Mouse (Mus musculus) spleen, adult 18-20 months (tissue): ENCODE measurements around the gene Smg8.
A peak's percentile ranks its signal among the peaks of the same experiment; 100 is the strongest.
"Not testable (repeated sequence)": the region's sequence is repeated elsewhere in the genome, so short reads cannot be mapped to it uniquely, and the experiment has no call there.

Experiments
- DNase-seq, 2 experiments: peaks; one replicate each; pipeline ENCODE4 v3.0.0; 2022; ENCODE audit warnings: mixed read lengths in 2 of 2

Smg8 gene

GRCm38 (mm10) chr11:87086290-87086984 lies at the start of gene Smg8:
Gene Smg8 (minus strand): TSS chr11:87086774.
- DNase-seq: peak; percentile 57 to 74

- DNase-seq: no peak
These were observed 49.7 kb upstream of the Smg8 start for GRCm38 (mm10) chr11:87136233-87136632.

GRCm38 (mm10) chr11:87126824-87127816 lies 40.5 kb upstream of the Smg8 start, which contains the start of gene Trim37:
Gene Trim37 (plus strand): TSS chr11:87127077.
- DNase-seq: peak; percentile 77 to 80

GRCm38 (mm10) chr11:87126281-87126823 lies 39.8 kb upstream of the Smg8 start:
- DNase-seq: no peak

GRCm38 (mm10) chr11:87125562-87125961 lies 39.0 kb upstream of the Smg8 start:
- DNase-seq: no peak

GRCm38 (mm10) chr11:87121864-87122263 lies 35.3 kb upstream of the Smg8 start:
- no peak for DNase-seq

- no peak for DNase-seq
These were observed 23.8 kb upstream of the Smg8 start for GRCm38 (mm10) chr11:87110172-87110909.

- peak; percentile 10 to 24 for DNase-seq
These were observed 23.1 kb upstream of the Smg8 start for GRCm38 (mm10) chr11:87109519-87110171.

- peak; percentile 89 to 93 for DNase-seq
These were observed 22.4 kb upstream of the Smg8 start, which contains the start of gene Ska2 for GRCm38 (mm10) chr11:87108755-87109518. Gene Ska2 (plus strand): TSS chr11:87109234.

- no peak for DNase-seq
These were observed 21.8 kb upstream of the Smg8 start, which contains the start of gene Prr11 for GRCm38 (mm10) chr11:87108409-87108754. Gene Prr11 (minus strand): TSS chr11:87108708.

GRCm38 (mm10) chr11:87087142-87087541 lies 568 bp upstream of the Smg8 start:
- DNase-seq: no peak

GRCm38 (mm10) chr11:87085461-87085860 lies 1.1 kb downstream of the Smg8 start:
- DNase-seq: no peak

- no peak for DNase-seq
These were observed 2.9 kb downstream of the Smg8 start for GRCm38 (mm10) chr11:87083712-87084111.

- peak; percentile 63 to 76 for DNase-seq
These were observed 12.6 kb downstream of the Smg8 start, which contains the start of gene Gdpd1 for GRCm38 (mm10) chr11:87073866-87074440. Gene Gdpd1 (minus strand): TSS chr11:87074062.

- DNase-seq: peak; percentile 7 to 19
These were observed 13.2 kb downstream of the Smg8 start for GRCm38 (mm10) chr11:87073343-87073865.

GRCm38 (mm10) chr11:87062087-87062486 lies 24.5 kb downstream of the Smg8 start:
- DNase-seq: no peak

GRCm38 (mm10) chr11:87060410-87060809 lies 26.2 kb downstream of the Smg8 start:
- DNase-seq: no peak

- no peak for DNase-seq
These were observed 30.3 kb downstream of the Smg8 start for GRCm38 (mm10) chr11:87056286-87056685.

- DNase-seq: not testable (repeated sequence)
These were observed 37.7 kb downstream of the Smg8 start for GRCm38 (mm10) chr11:87048900-87049299.

- no peak for DNase-seq
These were observed 39.6 kb downstream of the Smg8 start for GRCm38 (mm10) chr11:87046968-87047367.
